Mouse (Mus musculus): Measurements from ENCODE around the gene Prkar2b. TPM values are rescaled to one million over a fixed set of nuclear protein-coding genes. Genes with fewer than 3 reads are reported as not detected.

The Prkar2b gene
- polyA plus RNA-seq, 1 experiment from 2014 or later: 73.7 TPM

DNA sequence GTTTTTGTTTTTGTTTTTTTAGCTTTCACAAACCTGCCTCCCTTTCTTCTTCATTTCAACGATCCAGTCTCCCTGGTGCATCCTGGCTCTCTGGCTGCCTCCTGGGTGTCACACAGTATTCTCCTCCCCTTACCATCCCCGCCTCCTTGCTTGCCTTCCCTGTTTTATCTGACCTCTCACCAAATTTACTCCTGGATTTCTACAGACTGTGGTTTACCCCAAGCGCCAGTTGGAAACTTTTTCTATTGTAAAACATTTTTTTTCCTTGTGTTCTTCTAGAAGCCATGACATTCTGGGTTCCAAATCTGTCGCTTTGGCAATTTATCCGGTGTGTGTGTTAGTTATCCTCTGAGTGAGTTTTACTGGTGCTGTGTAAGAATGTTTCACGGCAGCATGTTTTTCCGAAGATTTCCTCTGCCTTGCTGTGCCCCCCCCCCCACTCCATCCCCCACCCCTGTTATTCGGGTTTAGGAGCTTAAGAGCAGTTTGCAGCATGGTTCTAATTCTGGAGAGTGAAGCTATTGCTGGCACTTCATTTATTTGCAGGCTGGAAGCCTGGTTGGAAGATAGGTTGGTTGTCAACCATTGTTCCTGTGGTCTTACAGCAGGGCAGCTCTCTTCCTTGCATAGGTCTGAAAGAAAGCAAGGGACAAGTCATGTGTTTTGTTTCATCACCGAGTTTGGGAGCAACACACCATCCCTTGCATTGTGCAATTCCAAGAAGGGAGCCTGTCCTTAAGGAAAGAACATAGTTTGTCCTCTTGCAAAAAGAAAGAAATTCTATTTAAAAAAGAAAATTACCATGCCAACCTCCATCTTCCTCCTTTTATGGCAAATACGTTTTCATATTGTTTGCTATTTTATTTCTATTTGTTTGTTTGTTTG, 15.0 kb upstream of the Prkar2b start:
- Histone ChIP-seq H3K4me1 (ENCODE audit: control insufficient read depth, insufficient read depth, low read length) (peaks cover 2% of the 10 kb centered on the region; the same call in 1 of the 2 replicates), H3K4me2 (no peak overlapping the region), H3K36me3 (ENCODE audit: control insufficient read depth, insufficient read depth, low read length) (no peaks in the 10 kb centered on the region), H3K27ac (ENCODE audit: low read depth, low read length) (no peak overlapping the region), H3K9me3 (ENCODE audit: control insufficient read depth, low read length) (no peaks in the 10 kb centered on the region), H3K27me3 (ENCODE audit: control insufficient read depth, insufficient read depth, low read length) (no peaks in the 10 kb centered on the region), H3K9ac (ENCODE audit: low read length) (no peak overlapping the region), H3K4me3 (ENCODE audit: low read depth, low read length) (no peak overlapping the region)
- 81% methylated on average over 10 of the region's 10 CpGs for WGBS
- no peak for ATAC-seq (ENCODE audit: low FRiP score)
- no peak for DNase-seq (ENCODE audit: low spot score, missing footprints)

DNA sequence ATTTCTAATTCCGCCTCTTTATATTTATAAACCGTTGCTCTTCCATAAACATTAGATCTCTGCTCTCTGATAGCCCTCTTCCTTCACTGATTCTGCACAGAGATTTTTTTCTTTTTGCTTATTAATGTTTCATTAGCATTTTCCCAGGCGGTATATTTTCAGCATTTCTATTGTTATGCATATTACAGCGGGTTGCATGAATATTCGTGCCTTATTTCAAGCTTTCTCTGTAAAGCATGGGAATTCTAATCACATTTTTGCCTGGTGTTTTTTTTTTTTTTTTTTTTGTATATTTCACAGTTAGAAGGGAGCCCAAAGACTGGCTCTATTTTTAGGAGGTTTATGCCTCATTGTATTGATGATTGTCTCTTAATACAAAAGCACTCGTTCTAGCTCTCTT, 13.2 kb upstream of the Prkar2b start:
- H3K27ac ChIP-seq (ENCODE audit: low read depth, low read length): 0 out of 2 replicates have a peak overlapping the region, but pooled peaks have one; percentile 6
- no peaks in the 10 kb centered on the region for H3K36me3 ChIP-seq (ENCODE audit: control insufficient read depth, insufficient read depth, low read length)
- no peaks in the 10 kb centered on the region for H3K9me3 ChIP-seq (ENCODE audit: control insufficient read depth, low read length)
- no peaks in the 10 kb centered on the region for H3K27me3 ChIP-seq (ENCODE audit: control insufficient read depth, insufficient read depth, low read length)
- ATAC-seq (ENCODE audit: low FRiP score) (0 out of 2 replicates have a peak, but pooled peaks have one; percentile 22), DNase-seq (ENCODE audit: low spot score, missing footprints) (no peak)
- no peak overlapping the region for H3K9ac ChIP-seq (ENCODE audit: low read length)
- H3K4me3 ChIP-seq (ENCODE audit: low read depth, low read length): no peak overlapping the region
- H3K4me1 ChIP-seq (ENCODE audit: control insufficient read depth, insufficient read depth, low read length): peaks cover 2% of the 10 kb centered on the region; the same call in 1 of the 2 replicates
- 53% methylated on average over 6 of the region's 6 CpGs for WGBS
- H3K4me2 ChIP-seq: no peak overlapping the region

DNA sequence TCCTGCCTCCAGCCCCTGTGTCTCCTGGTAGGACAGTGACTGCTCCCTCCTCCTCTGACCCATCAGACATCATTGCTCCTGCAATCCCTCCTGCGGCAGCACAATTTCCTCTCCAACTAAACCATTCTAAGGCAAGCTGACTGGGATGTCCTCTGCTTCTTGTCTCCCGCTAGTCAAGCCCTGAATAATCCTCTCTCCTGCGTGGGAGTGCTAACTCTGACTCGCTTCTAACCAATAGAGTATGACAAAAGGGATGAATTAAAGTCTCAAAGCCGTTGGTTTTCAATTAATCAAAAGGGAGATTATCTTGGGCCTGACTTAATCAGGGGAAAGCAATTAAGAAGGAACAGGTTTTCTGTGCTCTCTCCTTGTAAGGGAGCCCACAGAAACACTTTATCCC, 4.9 kb upstream of the Prkar2b start:
- Histone ChIP-seq H3K36me3 (ENCODE audit: control insufficient read depth, insufficient read depth, low read length) (no peaks in the 10 kb centered on the region), H3K27ac (ENCODE audit: low read depth, low read length) (no peak overlapping the region), H3K27me3 (ENCODE audit: control insufficient read depth, insufficient read depth, low read length) (no peaks in the 10 kb centered on the region), H3K9ac (ENCODE audit: low read length) (no peak overlapping the region), H3K9me3 (ENCODE audit: control insufficient read depth, low read length) (no peaks in the 10 kb centered on the region), H3K4me3 (ENCODE audit: low read depth, low read length) (no peak overlapping the region), H3K4me1 (ENCODE audit: control insufficient read depth, insufficient read depth, low read length) (peaks cover 5% of the 10 kb centered on the region; the same call in 1 of the 2 replicates), H3K4me2 (no peak overlapping the region)
- ATAC-seq (ENCODE audit: low FRiP score) (no peak), DNase-seq (ENCODE audit: low spot score, missing footprints) (no peak)
- WGBS: 13% methylated on average over 5 of the region's 5 CpGs

DNA sequence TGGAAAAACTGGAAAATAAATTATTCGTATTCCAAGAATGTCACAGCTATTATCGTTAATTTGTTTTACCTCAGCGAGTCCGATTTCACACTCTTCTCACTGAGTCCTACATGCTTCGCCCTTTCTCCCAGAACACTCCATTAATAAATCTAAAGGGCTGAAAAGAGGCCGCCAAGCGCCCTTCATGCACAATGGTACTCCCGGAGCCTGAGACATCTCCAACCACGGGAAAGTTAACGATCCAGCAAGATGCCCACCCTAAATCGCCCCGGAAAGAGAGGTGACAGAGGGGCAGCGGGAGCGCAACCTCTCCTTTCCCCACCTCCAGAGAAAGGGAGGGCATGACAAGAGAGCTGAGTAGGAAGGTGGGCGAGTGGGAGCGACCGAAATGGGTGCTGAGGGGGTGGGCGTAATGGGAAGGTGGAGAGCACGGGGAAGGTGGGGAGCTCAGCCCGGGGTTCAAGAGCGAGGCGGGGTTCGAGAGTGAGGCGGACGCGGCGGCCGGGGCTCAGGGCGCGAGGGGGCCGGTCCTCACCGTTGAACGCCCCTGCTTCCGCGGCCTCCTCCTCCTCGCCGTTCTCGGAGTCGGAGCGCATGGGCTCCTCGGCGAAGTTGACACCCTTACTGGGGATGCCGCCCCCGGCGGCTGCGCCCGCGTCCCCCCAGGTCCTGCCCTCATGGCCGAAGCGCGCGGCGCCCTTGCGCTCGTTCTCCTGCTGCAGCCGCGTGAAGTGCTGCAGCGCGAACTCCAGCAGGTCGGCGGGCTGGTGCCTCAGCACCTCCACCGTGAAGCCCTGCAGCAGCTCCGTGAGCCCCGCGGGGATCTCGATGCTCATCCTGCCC, 628 bp downstream of the Prkar2b start:
- DNase-seq (ENCODE audit: low spot score, missing footprints) (peak; percentile 97), ATAC-seq (ENCODE audit: low FRiP score) (peak; percentile 85)
- Histone ChIP-seq H3K4me1 (ENCODE audit: control insufficient read depth, insufficient read depth, low read length) (peaks cover 12% of the 10 kb centered on the region; the same call in 1 of the 2 replicates), H3K27me3 (ENCODE audit: control insufficient read depth, insufficient read depth, low read length) (no peaks in the 10 kb centered on the region), H3K9me3 (ENCODE audit: control insufficient read depth, low read length) (no peaks in the 10 kb centered on the region), H3K27ac (ENCODE audit: low read depth, low read length) (peak overlapping the region; percentile 94), H3K36me3 (ENCODE audit: control insufficient read depth, insufficient read depth, low read length) (no peaks in the 10 kb centered on the region), H3K4me3 (ENCODE audit: low read depth, low read length) (peak overlapping the region; percentile 80), H3K9ac (ENCODE audit: low read length) (peak overlapping the region; percentile 94), H3K4me2 (peak overlapping the region; percentile 64)
- WGBS: under 1% methylated on average over 57 of the region's 66 CpGs

DNA sequence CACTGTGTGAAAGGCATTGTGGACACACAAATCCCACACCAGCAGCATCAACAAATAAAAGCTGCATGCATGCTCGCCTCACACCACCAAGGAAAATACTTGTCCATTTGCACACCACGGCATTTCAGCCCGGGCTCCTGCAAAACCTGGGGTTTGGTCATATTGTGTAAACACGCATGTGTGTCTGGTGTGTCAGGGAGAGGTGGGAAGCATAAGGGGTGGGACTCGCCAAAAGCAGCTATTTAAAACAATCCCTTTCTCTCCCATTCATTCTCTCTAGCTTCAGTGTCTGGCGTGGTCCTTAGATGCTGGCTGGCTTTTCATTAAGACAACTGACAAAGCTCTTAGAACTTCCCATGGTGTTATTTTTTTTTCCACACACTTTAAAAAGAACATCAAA, 1.4 kb downstream of the Prkar2b start:
- no peak for ATAC-seq (ENCODE audit: low FRiP score)
- H3K4me2 ChIP-seq: peak overlapping the region; percentile 64

DNA sequence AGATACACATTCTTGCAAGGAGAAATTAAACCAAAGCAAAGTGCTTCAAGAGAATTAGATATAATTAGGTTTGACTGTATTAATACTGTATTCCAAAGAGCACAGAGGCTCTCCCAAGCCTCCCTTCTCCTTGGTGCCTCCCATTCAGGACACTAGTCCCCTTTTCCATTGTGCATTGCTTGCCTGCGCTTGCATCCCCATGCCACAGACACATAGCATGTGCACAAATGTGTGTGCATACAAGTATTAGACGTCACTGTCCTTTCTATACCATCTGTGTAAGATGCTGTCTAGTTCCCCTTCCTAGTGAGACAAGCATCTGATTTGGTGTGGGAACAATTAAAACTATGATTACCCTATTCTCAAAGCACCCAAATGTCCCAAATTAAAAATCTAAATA, 2.0 kb downstream of the Prkar2b start:
- H3K4me1 ChIP-seq (ENCODE audit: control insufficient read depth, insufficient read depth, low read length): peaks cover 12% of the 10 kb centered on the region; the same call in 1 of the 2 replicates
- no peak overlapping the region for H3K27ac ChIP-seq (ENCODE audit: low read depth, low read length)
- DNase-seq (ENCODE audit: low spot score, missing footprints) (no peak), ATAC-seq (ENCODE audit: low FRiP score) (no peak)
- H3K9me3 ChIP-seq (ENCODE audit: control insufficient read depth, low read length): no peaks in the 10 kb centered on the region
- H3K9ac ChIP-seq (ENCODE audit: low read length): peak overlapping the region; percentile 94
- peak overlapping the region; percentile 80 for H3K4me3 ChIP-seq (ENCODE audit: low read depth, low read length)
- H3K27me3 ChIP-seq (ENCODE audit: control insufficient read depth, insufficient read depth, low read length): no peaks in the 10 kb centered on the region
- 40% methylated on average over 2 of the region's 2 CpGs for WGBS
- peak overlapping the region; percentile 64 for H3K4me2 ChIP-seq
- no peaks in the 10 kb centered on the region for H3K36me3 ChIP-seq (ENCODE audit: control insufficient read depth, insufficient read depth, low read length)

More for the DNA sequence above, 1.4 kb downstream of the Prkar2b start:
- H3K9me3 ChIP-seq (ENCODE audit: control insufficient read depth, low read length): no peaks in the 10 kb centered on the region
- no peak overlapping the region for H3K27ac ChIP-seq (ENCODE audit: low read depth, low read length)
- H3K9ac ChIP-seq (ENCODE audit: low read length): peak overlapping the region; percentile 94
- H3K4me3 ChIP-seq (ENCODE audit: low read depth, low read length): peak overlapping the region; percentile 80
- peaks cover 12% of the 10 kb centered on the region; the same call in 1 of the 2 replicates for H3K4me1 ChIP-seq (ENCODE audit: control insufficient read depth, insufficient read depth, low read length)
- 3% methylated on average over 6 of the region's 6 CpGs for WGBS
- H3K36me3 ChIP-seq (ENCODE audit: control insufficient read depth, insufficient read depth, low read length): no peaks in the 10 kb centered on the region
- no peaks in the 10 kb centered on the region for H3K27me3 ChIP-seq (ENCODE audit: control insufficient read depth, insufficient read depth, low read length)
- DNase-seq (ENCODE audit: low spot score, missing footprints): peak; percentile 90

DNA sequence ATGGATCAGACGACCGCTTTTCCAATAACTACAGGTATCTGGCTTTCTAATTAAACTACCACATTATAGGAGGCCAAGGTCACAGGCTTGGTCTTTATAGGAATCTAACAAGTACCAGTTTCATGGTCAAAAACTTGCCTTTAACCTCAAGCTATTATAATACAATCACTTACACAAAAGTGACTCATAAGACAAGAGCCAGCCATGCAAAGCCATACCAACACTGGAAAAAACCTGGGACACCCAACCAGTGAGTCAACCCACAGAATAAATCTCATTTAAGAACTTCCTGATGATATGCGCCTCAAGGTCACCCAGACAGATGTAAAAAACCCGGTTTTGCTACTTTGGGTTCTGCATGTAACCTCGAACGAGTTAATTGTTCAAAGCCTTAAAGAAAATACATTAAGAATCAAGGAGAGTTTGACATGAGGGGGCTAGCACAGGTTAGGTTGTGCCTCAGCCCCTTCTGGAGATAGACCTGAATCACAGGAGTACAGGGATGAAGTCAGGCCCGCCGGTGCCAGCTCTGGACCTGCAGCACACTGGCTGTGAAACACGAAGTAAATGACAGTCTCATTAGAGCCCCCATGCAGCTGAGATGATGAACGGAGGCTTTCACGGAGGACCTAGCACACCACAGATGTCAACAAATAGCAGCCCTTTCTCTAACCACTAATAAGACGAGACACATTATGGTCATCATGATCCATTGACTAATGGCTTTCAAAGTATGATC, 3.5 kb downstream of the Prkar2b start:
- Histone ChIP-seq H3K9me3 (ENCODE audit: control insufficient read depth, low read length) (no peaks in the 10 kb centered on the region), H3K36me3 (ENCODE audit: control insufficient read depth, insufficient read depth, low read length) (no peaks in the 10 kb centered on the region), H3K4me1 (ENCODE audit: control insufficient read depth, insufficient read depth, low read length) (peaks cover 15% of the 10 kb centered on the region; the same call in 1 of the 2 replicates), H3K4me2 (0 out of 2 replicates have a peak overlapping the region, but pooled peaks have one; percentile 13), H3K4me3 (ENCODE audit: low read depth, low read length) (no peak overlapping the region), H3K27ac (ENCODE audit: low read depth, low read length) (no peak overlapping the region), H3K9ac (ENCODE audit: low read length) (no peak overlapping the region), H3K27me3 (ENCODE audit: control insufficient read depth, insufficient read depth, low read length) (no peaks in the 10 kb centered on the region)
- DNase-seq (ENCODE audit: low spot score, missing footprints) (no peak), ATAC-seq (ENCODE audit: low FRiP score) (no peak)
- WGBS: 89% methylated on average over 12 of the region's 12 CpGs

DNA sequence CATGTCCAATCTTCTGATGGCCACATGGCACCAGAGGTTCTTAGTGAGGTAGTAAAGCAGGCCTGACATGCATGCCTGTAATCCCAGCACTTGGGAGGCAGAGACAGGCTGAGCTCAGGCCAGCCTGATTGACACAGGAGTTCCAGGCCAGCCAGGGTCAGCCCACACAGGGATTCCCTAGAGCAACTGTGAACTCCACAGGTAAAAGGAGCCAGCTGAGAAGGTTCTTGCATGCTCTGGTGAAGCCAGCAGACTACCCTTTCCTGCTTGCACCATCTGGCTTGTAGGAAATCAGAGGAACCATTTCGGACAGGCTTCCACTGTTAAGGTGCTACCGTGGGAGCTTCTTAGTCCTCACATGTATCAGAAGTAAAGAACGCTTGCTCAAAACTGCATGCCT, 5.3 kb downstream of the Prkar2b start:
- H3K36me3 ChIP-seq (ENCODE audit: control insufficient read depth, insufficient read depth, low read length): no peaks in the 10 kb centered on the region
- DNase-seq (ENCODE audit: low spot score, missing footprints) (no peak), ATAC-seq (ENCODE audit: low FRiP score) (no peak)
- WGBS: 96% methylated on average over 3 of the region's 3 CpGs
- H3K4me3 ChIP-seq (ENCODE audit: low read depth, low read length): no peak overlapping the region
- no peak overlapping the region for H3K4me2 ChIP-seq
- H3K4me1 ChIP-seq (ENCODE audit: control insufficient read depth, insufficient read depth, low read length): peaks cover 12% of the 10 kb centered on the region; the same call in 1 of the 2 replicates
- no peaks in the 10 kb centered on the region for H3K27me3 ChIP-seq (ENCODE audit: control insufficient read depth, insufficient read depth, low read length)
- H3K9ac ChIP-seq (ENCODE audit: low read length): no peak overlapping the region
- no peak overlapping the region for H3K27ac ChIP-seq (ENCODE audit: low read depth, low read length)
- no peaks in the 10 kb centered on the region for H3K9me3 ChIP-seq (ENCODE audit: control insufficient read depth, low read length)
